Mouse (Mus musculus): Measurements from ENCODE around the gene Tmeff1.
A peak's percentile ranks its signal among the peaks of the same experiment; 100 is the strongest.

The Tmeff1 gene

GRCm38 (mm10) chr4:48584421-48585240 is at the start of gene Tmeff1:
Gene Tmeff1 (plus strand): TSS chr4:48585174.
- no peak for DNase-seq

GRCm38 (mm10) chr4:48536275-48536674 is 48.7 kb upstream of the Tmeff1 start:
- DNase-seq = no peak

- DNase-seq = no peak
Observed at GRCm38 (mm10) chr4:48537024-48537423, 48.0 kb upstream of the Tmeff1 start.

- no peak for DNase-seq
Observed at GRCm38 (mm10) chr4:48538581-48538980, 46.4 kb upstream of the Tmeff1 start.

- DNase-seq = peak; percentile 71
Observed at GRCm38 (mm10) chr4:48539841-48540575, 45.0 kb upstream of the Tmeff1 start, which contains the start of gene Msantd3. Gene Msantd3 (plus strand): TSS chr4:48539935.

- peak; percentile 52 for DNase-seq
Observed at GRCm38 (mm10) chr4:48540576-48541111, 44.3 kb upstream of the Tmeff1 start.

GRCm38 (mm10) chr4:48541526-48542250 is 43.3 kb upstream of the Tmeff1 start:
- DNase-seq = no peak

- no peak for DNase-seq
Observed at GRCm38 (mm10) chr4:48542351-48542750, 42.6 kb upstream of the Tmeff1 start.

- no peak for DNase-seq
Observed at GRCm38 (mm10) chr4:48543071-48543865, 41.7 kb upstream of the Tmeff1 start.

- DNase-seq = no peak
Observed at GRCm38 (mm10) chr4:48544141-48544540, 40.8 kb upstream of the Tmeff1 start.

GRCm38 (mm10) chr4:48545966-48546365 is 39.0 kb upstream of the Tmeff1 start:
- no peak for DNase-seq

GRCm38 (mm10) chr4:48546568-48547496 is 38.1 kb upstream of the Tmeff1 start:
- no peak for DNase-seq

GRCm38 (mm10) chr4:48548393-48549045 is 36.5 kb upstream of the Tmeff1 start:
- peak; percentile 52 for DNase-seq

- no peak for DNase-seq
Observed at GRCm38 (mm10) chr4:48549661-48550060, 35.3 kb upstream of the Tmeff1 start.

GRCm38 (mm10) chr4:48552486-48553064 is 32.4 kb upstream of the Tmeff1 start:
- DNase-seq = no peak

GRCm38 (mm10) chr4:48554132-48554531 is 30.8 kb upstream of the Tmeff1 start:
- no peak for DNase-seq

- DNase-seq = no peak
Observed at GRCm38 (mm10) chr4:48555729-48556128, 29.2 kb upstream of the Tmeff1 start.

GRCm38 (mm10) chr4:48559652-48560051 is 25.3 kb upstream of the Tmeff1 start:
- no peak for DNase-seq

- no peak for DNase-seq
Observed at GRCm38 (mm10) chr4:48561824-48562223, 23.1 kb upstream of the Tmeff1 start.

GRCm38 (mm10) chr4:48564962-48565361 is 20.0 kb upstream of the Tmeff1 start:
- no peak for DNase-seq

All from cerebellum, adult 9-11 months (tissue).